Mouse (Mus musculus): ENCODE data around the gene Ndufa8. TPM values are rescaled to one million over a fixed set of nuclear protein-coding genes. Genes with fewer than 3 reads are reported as not detected.

The Ndufa8 gene
- polyA plus RNA-seq, 1 experiment from 2014 or later, result 228 TPM

DNA sequence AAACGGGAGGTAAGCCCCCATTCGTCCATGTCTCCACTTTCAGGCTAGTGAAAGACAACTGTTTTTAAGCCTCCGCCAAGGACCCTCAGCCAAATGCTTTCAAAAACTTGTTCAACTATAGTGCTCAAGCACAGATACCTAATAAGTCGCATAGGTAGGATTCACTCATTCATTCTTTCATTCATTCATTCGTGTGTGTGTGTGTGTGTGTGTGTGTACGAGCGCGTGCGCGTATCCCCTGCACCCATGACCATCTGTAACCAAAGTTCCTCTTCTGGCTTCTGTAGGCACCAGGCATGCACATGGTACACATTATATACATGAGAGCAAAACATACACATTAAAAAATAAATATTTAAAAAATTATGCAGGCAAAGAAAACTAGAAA is 355 bp upstream of the Ndufa8 start:
- Histone ChIP-seq H3K36me3 (ENCODE audit: insufficient read depth, low read length) (no peaks in the 10 kb centered on the region), H3K9ac (replicated peaks; ENCODE audit: low read depth) (no peak overlapping the region), H3K27ac (ENCODE audit: low read length) (no peak overlapping the region), H3K4me1 (ENCODE audit: insufficient read depth, low read depth, low read length) (no peaks in the 10 kb centered on the region), H3K4me3 (ENCODE audit: low read depth, low read length) (peak overlapping the region; percentile 64), H3K9me3 (ENCODE audit: low read length) (no peaks in the 10 kb centered on the region), H3K4me2 (replicated peaks; ENCODE audit: low read depth, low read length) (peak overlapping the region; percentile 72), H3K27me3 (replicated peaks; ENCODE audit: insufficient read depth, low read length) (no peaks in the 10 kb centered on the region)
- WGBS, result 43% methylated on average over 10 of the region's 10 CpGs
- ATAC-seq (no peak), DNase-seq (ENCODE audit: low spot score) (no peak)
- TF ChIP-seq CTCF (IDR thresholded peaks at IDR 0.05) (no peak), EP300 (IDR thresholded peaks at IDR 0.05) (no peak)

DNA sequence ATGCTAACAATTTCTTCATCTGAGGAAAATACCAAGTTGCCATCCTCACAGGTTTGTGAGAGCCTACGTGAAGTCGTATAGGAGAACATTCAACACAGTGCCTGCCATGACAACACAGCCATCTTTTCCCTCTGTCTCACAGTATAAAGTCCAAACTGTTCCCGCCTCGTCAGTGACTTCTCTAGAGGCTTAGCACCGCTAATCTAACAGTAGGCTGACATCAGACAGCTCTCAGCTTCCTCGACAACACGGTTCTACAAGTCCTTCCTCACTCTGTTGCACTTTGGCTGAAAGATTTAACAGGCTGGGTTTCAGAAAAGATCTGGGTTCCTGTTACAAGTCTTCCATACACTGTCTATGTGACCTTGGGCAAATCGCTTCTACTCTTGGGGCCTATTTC is 1.0 kb downstream of the Ndufa8 start:
- DNase-seq (ENCODE audit: low spot score), result no peak
- Histone ChIP-seq H3K9ac (replicated peaks; ENCODE audit: low read depth) (peak overlapping the region; percentile 73), H3K4me1 (ENCODE audit: insufficient read depth, low read depth, low read length) (no peaks in the 10 kb centered on the region), H3K27ac (ENCODE audit: low read length) (peak overlapping the region; percentile 44; the same call in 1 of the 2 replicates), H3K27me3 (replicated peaks; ENCODE audit: insufficient read depth, low read length) (no peaks in the 10 kb centered on the region), H3K36me3 (ENCODE audit: insufficient read depth, low read length) (peaks cover 5% of the 10 kb centered on the region; the same call in 1 of the 2 replicates), H3K4me3 (ENCODE audit: low read depth, low read length) (peak overlapping the region; percentile 64), H3K9me3 (ENCODE audit: low read length) (no peaks in the 10 kb centered on the region), H3K4me2 (replicated peaks; ENCODE audit: low read depth, low read length) (peak overlapping the region; percentile 72)
- 53% methylated on average over 8 of the region's 8 CpGs for WGBS
- ATAC-seq, result no peak
- TF ChIP-seq EP300 (IDR thresholded peaks at IDR 0.05) (no peak), CTCF (IDR thresholded peaks at IDR 0.05) (no peak)

GRCm38 (mm10) chr2:36040872-36041271 is 8.3 kb downstream of the Ndufa8 start:
- H3K9me3 ChIP-seq (ENCODE audit: low read length), result no peaks in the 10 kb centered on the region
- no peak for DNase-seq (ENCODE audit: low spot score)
- WGBS, result 55% methylated on average over 1 of the region's 1 CpGs
- no peaks in the 10 kb centered on the region for H3K27me3 ChIP-seq (replicated peaks; ENCODE audit: insufficient read depth, low read length)
- ATAC-seq, result no peak
- no peaks in the 10 kb centered on the region for H3K4me1 ChIP-seq (ENCODE audit: insufficient read depth, low read depth, low read length)
- no peak overlapping the region for H3K4me2 ChIP-seq (replicated peaks; ENCODE audit: low read depth, low read length)
- TF ChIP-seq EP300 (IDR thresholded peaks at IDR 0.05) (no peak), CTCF (IDR thresholded peaks at IDR 0.05) (no peak)
- no peak overlapping the region for H3K4me3 ChIP-seq (ENCODE audit: low read depth, low read length)
- H3K27ac ChIP-seq (ENCODE audit: low read length), result no peak overlapping the region
- H3K9ac ChIP-seq (replicated peaks; ENCODE audit: low read depth), result no peak overlapping the region
- peaks cover 10% of the 10 kb centered on the region for H3K36me3 ChIP-seq (ENCODE audit: insufficient read depth, low read length)

DNA sequence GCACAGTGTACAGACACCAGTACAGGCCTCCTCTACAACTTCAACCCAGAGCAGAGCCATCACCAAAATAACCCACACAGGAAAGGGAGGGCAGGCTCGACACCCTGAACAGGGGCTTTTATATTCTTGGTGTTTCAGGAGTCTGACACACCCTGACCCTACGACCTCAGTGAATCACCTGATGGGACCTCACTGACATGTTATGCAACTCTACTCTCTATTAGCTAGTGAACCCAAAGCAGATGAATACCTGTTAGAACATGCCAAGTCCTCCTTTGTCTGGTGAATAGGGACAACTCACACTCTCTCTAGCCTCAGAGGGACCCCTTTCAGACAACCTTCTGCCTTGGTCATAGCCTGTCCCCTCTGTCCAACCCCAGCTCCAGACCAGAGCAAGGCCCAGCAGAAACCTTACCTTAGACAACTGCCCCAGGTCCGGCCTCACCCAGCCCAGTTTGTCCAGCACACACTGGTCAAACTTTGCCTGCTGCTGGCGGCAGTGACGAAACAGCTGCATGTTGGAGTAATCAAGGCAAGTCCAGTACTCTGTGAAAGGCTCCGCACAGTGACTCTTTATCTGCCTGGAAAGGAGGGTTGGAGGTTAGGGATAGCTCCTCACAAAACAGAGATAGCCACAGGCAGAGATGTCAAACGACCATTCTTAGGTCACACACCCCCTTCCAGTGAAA is 9.8 kb downstream of the Ndufa8 start:
- Histone ChIP-seq H3K4me1 (ENCODE audit: insufficient read depth, low read depth, low read length) (no peaks in the 10 kb centered on the region), H3K36me3 (ENCODE audit: insufficient read depth, low read length) (peaks cover 10% of the 10 kb centered on the region), H3K4me3 (ENCODE audit: low read depth, low read length) (no peak overlapping the region), H3K9ac (replicated peaks; ENCODE audit: low read depth) (no peak overlapping the region), H3K9me3 (ENCODE audit: low read length) (no peaks in the 10 kb centered on the region), H3K4me2 (replicated peaks; ENCODE audit: low read depth, low read length) (no peak overlapping the region), H3K27me3 (replicated peaks; ENCODE audit: insufficient read depth, low read length) (no peaks in the 10 kb centered on the region), H3K27ac (ENCODE audit: low read length) (no peak overlapping the region)
- ATAC-seq, result no peak
- DNase-seq (ENCODE audit: low spot score), result no peak
- WGBS, result 75% methylated on average over 7 of the region's 7 CpGs
- TF ChIP-seq CTCF (IDR thresholded peaks at IDR 0.05) (no peak), EP300 (IDR thresholded peaks at IDR 0.05) (no peak)

- no peaks in the 10 kb centered on the region for H3K4me1 ChIP-seq (ENCODE audit: insufficient read depth, low read depth, low read length)
- WGBS, result 49% methylated on average over 11 of the region's 11 CpGs
- H3K27ac ChIP-seq (ENCODE audit: low read length), result no peak overlapping the region; the same call in 1 of the 2 replicates
- DNase-seq (ENCODE audit: low spot score), result peak; percentile 36
- no peak overlapping the region for H3K9ac ChIP-seq (replicated peaks; ENCODE audit: low read depth)
- no peak overlapping the region for H3K4me3 ChIP-seq (ENCODE audit: low read depth, low read length)
- no peaks in the 10 kb centered on the region for H3K27me3 ChIP-seq (replicated peaks; ENCODE audit: insufficient read depth, low read length)
- H3K9me3 ChIP-seq (ENCODE audit: low read length), result no peaks in the 10 kb centered on the region
- peaks cover 4% of the 10 kb centered on the region; the same call in 1 of the 2 replicates for H3K36me3 ChIP-seq (ENCODE audit: insufficient read depth, low read length)
- peak; percentile 41 for ATAC-seq
- H3K4me2 ChIP-seq (replicated peaks; ENCODE audit: low read depth, low read length), result no peak overlapping the region
- no peak for TF ChIP-seq CTCF (IDR thresholded peaks at IDR 0.05)
- peak; percentile 69 for TF ChIP-seq EP300 (IDR thresholded peaks at IDR 0.05)
These were observed 13.7 kb downstream of the Ndufa8 start for GRCm38 (mm10) chr2:36035413-36036081.

GRCm38 (mm10) chr2:36034898-36035297 is 14.3 kb downstream of the Ndufa8 start:
- ATAC-seq, result no peak
- Histone ChIP-seq H3K27ac (ENCODE audit: low read length) (no peak overlapping the region), H3K4me1 (ENCODE audit: insufficient read depth, low read depth, low read length) (no peaks in the 10 kb centered on the region), H3K4me2 (replicated peaks; ENCODE audit: low read depth, low read length) (no peak overlapping the region), H3K9me3 (ENCODE audit: low read length) (no peaks in the 10 kb centered on the region), H3K27me3 (replicated peaks; ENCODE audit: insufficient read depth, low read length) (no peaks in the 10 kb centered on the region), H3K36me3 (ENCODE audit: insufficient read depth, low read length) (peaks cover 4% of the 10 kb centered on the region; the same call in 1 of the 2 replicates), H3K4me3 (ENCODE audit: low read depth, low read length) (no peak overlapping the region), H3K9ac (replicated peaks; ENCODE audit: low read depth) (no peak overlapping the region)
- TF ChIP-seq CTCF (IDR thresholded peaks at IDR 0.05) (no peak), EP300 (IDR thresholded peaks at IDR 0.05) (no peak)
- no peak for DNase-seq (ENCODE audit: low spot score)
- WGBS, result 86% methylated on average over 7 of the region's 7 CpGs
